Mouse (Mus musculus): ENCODE measurements around the gene Fgd3.

Fgd3 gene

DNA sequence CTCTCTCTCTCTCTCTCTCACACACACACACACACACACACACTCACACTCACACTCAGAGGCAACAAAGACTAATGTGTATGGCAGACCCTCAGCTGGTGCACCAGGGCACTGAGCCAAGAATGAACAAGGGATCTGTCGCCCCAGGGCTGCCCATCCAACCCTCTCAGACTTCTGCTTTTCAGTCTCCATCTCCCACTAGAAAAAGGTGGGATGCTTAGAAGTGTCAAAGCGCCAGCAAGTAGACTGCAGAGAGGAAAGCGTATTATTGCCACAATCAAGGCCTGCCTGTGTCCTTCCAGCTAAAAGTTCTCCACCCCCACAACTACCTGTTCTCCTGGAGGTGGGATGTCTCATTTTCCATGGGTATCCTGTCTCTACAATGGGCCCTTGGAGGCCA is 105.7 kb downstream of the Fgd3 start:
- no peak for DNase-seq (ENCODE audit: low spot score)

GRCm38 (mm10) chr13:49213531-49213932 is 106.6 kb downstream of the Fgd3 start:
- peak; percentile 69 for DNase-seq (ENCODE audit: low spot score)

GRCm38 (mm10) chr13:49212711-49213500 is 107.2 kb downstream of the Fgd3 start:
- no peak for DNase-seq (ENCODE audit: low spot score)
